Mouse (Mus musculus): ENCODE measurements around the gene Ptpn1. TPM values are rescaled to one million over a fixed set of nuclear protein-coding genes. Genes with fewer than 3 reads are reported as not detected.

The Ptpn1 gene
- polyA plus RNA-seq, 1 experiment from 2014 or later = 66.3 TPM

DNA sequence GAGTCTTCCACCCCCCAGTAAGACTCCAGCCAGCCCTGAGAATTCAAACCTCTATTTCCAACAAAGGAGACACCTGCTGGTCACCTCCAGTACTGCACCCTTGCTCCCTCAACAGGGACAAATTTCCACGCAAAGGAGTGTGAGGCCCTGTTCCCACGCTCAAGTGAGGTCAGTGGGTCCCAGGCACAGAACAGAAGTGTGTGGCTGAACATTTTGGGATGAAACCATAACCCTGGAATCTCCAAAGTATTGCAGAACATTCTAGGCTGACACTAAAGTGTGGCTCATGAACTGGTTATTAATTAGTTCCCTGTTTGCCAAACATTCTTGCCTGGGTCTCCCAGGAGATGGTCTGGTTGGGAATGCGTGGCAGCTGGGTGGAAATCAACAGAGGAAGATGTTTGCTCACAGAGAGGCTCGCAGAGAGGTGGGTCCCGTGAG lies 85.1 kb downstream of the Ptpn1 start:
- H3K4me1 ChIP-seq = peaks cover 20% of the 10 kb centered on the region
- no peak for ATAC-seq (ENCODE audit: insufficient number of reproducible peaks, insufficient read depth, low FRiP score, low TSS enrichment, low read depth)
- H3K9ac ChIP-seq = no peak overlapping the region
- H3K4me2 ChIP-seq = no peak overlapping the region
- no peaks in the 10 kb centered on the region for H3K36me3 ChIP-seq
- no peaks in the 10 kb centered on the region for H3K9me3 ChIP-seq
- H3K27me3 ChIP-seq = no peaks in the 10 kb centered on the region
- no peak overlapping the region for H3K27ac ChIP-seq
- no peak overlapping the region for H3K4me3 ChIP-seq
- WGBS = 34% methylated on average over 5 of the region's 5 CpGs

DNA sequence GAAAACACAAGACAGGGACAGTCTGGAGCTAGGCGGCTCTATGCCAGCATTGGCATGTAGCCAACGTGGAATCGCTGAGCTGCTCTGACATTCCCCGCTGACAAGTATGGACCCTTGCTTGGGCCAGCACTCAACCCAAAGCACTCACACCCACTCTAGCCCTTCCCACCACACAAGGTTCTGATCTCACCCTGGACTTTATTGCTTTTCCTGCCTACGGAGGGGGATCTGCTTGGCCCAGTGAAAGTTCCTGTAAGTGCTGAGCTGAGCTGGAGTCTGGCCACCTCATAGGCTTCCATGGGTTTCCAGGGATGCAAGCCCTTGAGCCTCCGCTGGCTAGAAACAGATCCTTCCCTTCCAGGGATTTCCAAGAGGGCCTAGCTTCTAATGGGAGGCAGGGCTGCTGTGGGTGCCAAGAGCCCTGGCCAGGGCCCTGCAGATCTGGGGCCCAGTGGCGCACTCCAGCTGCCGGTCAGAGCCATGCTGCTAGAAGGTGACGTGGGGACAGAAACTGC lies 87.4 kb downstream of the Ptpn1 start:
- H3K9ac ChIP-seq = no peak overlapping the region
- peaks cover 19% of the 10 kb centered on the region for H3K4me1 ChIP-seq
- peak; percentile 64; the same call in 1 of the 2 replicates for ATAC-seq (ENCODE audit: insufficient number of reproducible peaks, insufficient read depth, low FRiP score, low TSS enrichment, low read depth)
- no peaks in the 10 kb centered on the region for H3K27me3 ChIP-seq
- H3K4me2 ChIP-seq = no peak overlapping the region
- H3K4me3 ChIP-seq = no peak overlapping the region
- H3K36me3 ChIP-seq = no peaks in the 10 kb centered on the region
- no peaks in the 10 kb centered on the region for H3K9me3 ChIP-seq
- WGBS = 75% methylated on average over 9 of the region's 9 CpGs
- H3K27ac ChIP-seq = peak overlapping the region; percentile 60; the same call in 1 of the 2 replicates

GRCm38 (mm10) chr2:168023763-168024402 lies 92.0 kb downstream of the Ptpn1 start:
- Histone ChIP-seq H3K9ac (no peak overlapping the region), H3K27ac (no peak overlapping the region), H3K4me1 (peaks cover 25% of the 10 kb centered on the region), H3K36me3 (peaks cover 5% of the 10 kb centered on the region), H3K4me3 (no peak overlapping the region), H3K27me3 (no peaks in the 10 kb centered on the region), H3K4me2 (no peak overlapping the region), H3K9me3 (no peaks in the 10 kb centered on the region; the same call in 1 of the 2 replicates)
- 74% methylated on average over 3 of the region's 3 CpGs for WGBS
- no peak for ATAC-seq (ENCODE audit: insufficient number of reproducible peaks, insufficient read depth, low FRiP score, low TSS enrichment, low read depth)

DNA sequence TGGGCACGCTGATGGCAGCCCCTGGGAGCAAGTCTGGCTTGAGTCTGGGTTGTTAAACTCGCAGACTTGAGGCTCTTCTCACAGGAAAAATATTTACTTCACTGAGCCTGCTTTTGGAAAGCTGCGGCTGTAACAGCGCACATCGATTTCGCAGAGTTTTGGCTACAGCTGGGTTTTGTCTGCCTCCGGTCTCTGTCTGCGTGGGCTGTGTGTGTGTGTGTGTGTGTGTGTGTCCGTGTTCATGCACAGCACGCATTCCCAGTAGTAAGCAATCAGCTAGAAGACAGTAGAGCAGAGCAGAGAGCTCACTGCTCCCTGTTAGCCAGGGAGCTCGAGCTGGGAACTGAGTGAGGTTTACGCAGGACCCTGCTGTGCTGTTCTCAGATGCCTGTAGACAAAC lies 93.3 kb downstream of the Ptpn1 start:
- no peak overlapping the region for H3K4me3 ChIP-seq
- H3K9ac ChIP-seq = no peak overlapping the region
- H3K27ac ChIP-seq = peak overlapping the region; percentile 85
- H3K27me3 ChIP-seq = no peaks in the 10 kb centered on the region
- 44% methylated on average over 12 of the region's 12 CpGs for WGBS
- no peak for ATAC-seq (ENCODE audit: insufficient number of reproducible peaks, insufficient read depth, low FRiP score, low TSS enrichment, low read depth)
- H3K36me3 ChIP-seq = peaks cover 7% of the 10 kb centered on the region
- H3K9me3 ChIP-seq = no peaks in the 10 kb centered on the region; the same call in 1 of the 2 replicates
- H3K4me1 ChIP-seq = peaks cover 14% of the 10 kb centered on the region
- H3K4me2 ChIP-seq = peak overlapping the region; percentile 26

- no peak overlapping the region for H3K4me3 ChIP-seq
- no peak overlapping the region for H3K9ac ChIP-seq
- no peaks in the 10 kb centered on the region; the same call in 1 of the 2 replicates for H3K9me3 ChIP-seq
- no peak overlapping the region for H3K4me2 ChIP-seq
- WGBS = 91% methylated on average over 8 of the region's 8 CpGs
- H3K4me1 ChIP-seq = peaks cover 11% of the 10 kb centered on the region
- peaks cover 7% of the 10 kb centered on the region for H3K36me3 ChIP-seq
- H3K27me3 ChIP-seq = no peaks in the 10 kb centered on the region
- peak overlapping the region; percentile 85 for H3K27ac ChIP-seq
- no peak for ATAC-seq (ENCODE audit: insufficient number of reproducible peaks, insufficient read depth, low FRiP score, low TSS enrichment, low read depth)
Measured at GRCm38 (mm10) chr2:168025882-168026281, 94.0 kb downstream of the Ptpn1 start.

GRCm38 (mm10) chr2:168026467-168026866 lies 94.6 kb downstream of the Ptpn1 start:
- Histone ChIP-seq H3K9me3 (no peaks in the 10 kb centered on the region; the same call in 1 of the 2 replicates), H3K4me3 (no peak overlapping the region), H3K4me1 (peaks cover 14% of the 10 kb centered on the region), H3K4me2 (no peak overlapping the region), H3K27me3 (no peaks in the 10 kb centered on the region), H3K36me3 (peaks cover 7% of the 10 kb centered on the region), H3K27ac (no peak overlapping the region), H3K9ac (no peak overlapping the region)
- no peak for ATAC-seq (ENCODE audit: insufficient number of reproducible peaks, insufficient read depth, low FRiP score, low TSS enrichment, low read depth)
- WGBS = 55% methylated on average over 3 of the region's 3 CpGs

- Histone ChIP-seq H3K4me3 (no peak overlapping the region), H3K36me3 (peaks cover 7% of the 10 kb centered on the region), H3K27ac (no peak overlapping the region), H3K4me2 (no peak overlapping the region), H3K9ac (no peak overlapping the region), H3K9me3 (no peaks in the 10 kb centered on the region; the same call in 1 of the 2 replicates), H3K4me1 (peaks cover 21% of the 10 kb centered on the region), H3K27me3 (no peaks in the 10 kb centered on the region)
- WGBS = 95% methylated on average over 3 of the region's 3 CpGs
- ATAC-seq (ENCODE audit: insufficient number of reproducible peaks, insufficient read depth, low FRiP score, low TSS enrichment, low read depth) = no peak
Measured at GRCm38 (mm10) chr2:168028376-168028775, 96.5 kb downstream of the Ptpn1 start.

Other genes with a start within 250 kb of the Ptpn1 start
- gene Cebpb, start 243.1 kb upstream of the Ptpn1 start, polyA plus RNA-seq (2015; fragmentation: Nextera tagmentation; extraction: Ambion mirVana) = 2.3 and 10.1 TPM in 2 replicates
- 39.3 and 41.3 TPM in 2 replicates for gene Tmem189, start 242.2 kb upstream of the Ptpn1 start, polyA plus RNA-seq (2015; fragmentation: Nextera tagmentation; extraction: Ambion mirVana)
- 7.0 and 7.7 TPM in 2 replicates for gene Ripor3, start 78.6 kb downstream of the Ptpn1 start, polyA plus RNA-seq (2015; fragmentation: Nextera tagmentation; extraction: Ambion mirVana)
- 3.0 and 3.9 TPM in 2 replicates for gene Pard6b, start 148.9 kb downstream of the Ptpn1 start, polyA plus RNA-seq (2015; fragmentation: Nextera tagmentation; extraction: Ambion mirVana)